Mouse (Mus musculus): Measurements from ENCODE around the gene Foxn4.

The Foxn4 gene

GRCm38 (mm10) chr5:114273693-114274402 is at the start of gene Foxn4:
TSS of gene Foxn4 (minus strand) at chr5:114273807.
- DNase-seq (ENCODE audit: low spot score) = no peak

- DNase-seq (ENCODE audit: low spot score) = no peak
Measured at GRCm38 (mm10) chr5:114323105-114323790, 49.6 kb upstream of the Foxn4 start.

GRCm38 (mm10) chr5:114309680-114310036 is 36.1 kb upstream of the Foxn4 start:
- DNase-seq (ENCODE audit: low spot score) = no peak

GRCm38 (mm10) chr5:114308765-114309679 is 35.4 kb upstream of the Foxn4 start:
- no peak for DNase-seq (ENCODE audit: low spot score)

GRCm38 (mm10) chr5:114306496-114306895 is 32.9 kb upstream of the Foxn4 start:
- DNase-seq (ENCODE audit: low spot score) = no peak

- DNase-seq (ENCODE audit: low spot score) = no peak
Measured at GRCm38 (mm10) chr5:114303166-114303565, 29.6 kb upstream of the Foxn4 start.

GRCm38 (mm10) chr5:114299883-114300610 is 26.4 kb upstream of the Foxn4 start:
- DNase-seq (ENCODE audit: low spot score) = no peak

- DNase-seq (ENCODE audit: low spot score) = no peak
Measured at GRCm38 (mm10) chr5:114299156-114299855, 25.7 kb upstream of the Foxn4 start.

- DNase-seq (ENCODE audit: low spot score) = no peak
Measured at GRCm38 (mm10) chr5:114298212-114298894, 24.7 kb upstream of the Foxn4 start.

GRCm38 (mm10) chr5:114296693-114297631 is 23.4 kb upstream of the Foxn4 start:
- no peak for DNase-seq (ENCODE audit: low spot score)

GRCm38 (mm10) chr5:114290004-114290403 is 16.4 kb upstream of the Foxn4 start:
- no peak for DNase-seq (ENCODE audit: low spot score)

GRCm38 (mm10) chr5:114288874-114289273 is 15.3 kb upstream of the Foxn4 start, which contains the start of gene Myo1h:
TSS of gene Myo1h (plus strand) at chr5:114289166.
- no peak for DNase-seq (ENCODE audit: low spot score)

- DNase-seq (ENCODE audit: low spot score) = no peak
Measured at GRCm38 (mm10) chr5:114288396-114288795, 14.8 kb upstream of the Foxn4 start.

- no peak for DNase-seq (ENCODE audit: low spot score)
Measured at GRCm38 (mm10) chr5:114286872-114287571, 13.4 kb upstream of the Foxn4 start.

- no peak for DNase-seq (ENCODE audit: low spot score)
Measured at GRCm38 (mm10) chr5:114286102-114286501, 12.5 kb upstream of the Foxn4 start.

GRCm38 (mm10) chr5:114285398-114285700 is 11.7 kb upstream of the Foxn4 start:
- DNase-seq (ENCODE audit: low spot score) = no peak

GRCm38 (mm10) chr5:114284604-114285397 is 11.2 kb upstream of the Foxn4 start:
- no peak for DNase-seq (ENCODE audit: low spot score)

- DNase-seq (ENCODE audit: low spot score) = no peak
Measured at GRCm38 (mm10) chr5:114282346-114282745, 8.7 kb upstream of the Foxn4 start.

Data from ovary, postnatal 14 days (tissue).